Mouse (Mus musculus): ENCODE data around the gene Ifnl3. TPM values are rescaled to one million over a fixed set of nuclear protein-coding genes. Genes with fewer than 3 reads are reported as not detected.
A peak's percentile ranks its signal among the peaks of the same experiment; 100 is the strongest.

The Ifnl3 gene
- polyA plus RNA-seq, 1 experiment from 2014 or later, result not detected

- no peak overlapping the region for H3K4me2 ChIP-seq
- DNase-seq (no peak), ATAC-seq (ENCODE audit: low read depth) (no peak)
- no peak overlapping the region for H3K4me3 ChIP-seq (replicated peaks)
- H3K27ac ChIP-seq, result no peak overlapping the region
- peaks cover 74% of the 10 kb centered on the region for H3K36me3 ChIP-seq
- H3K9ac ChIP-seq, result no peak overlapping the region
- WGBS (ENCODE audit: insufficient replicate concordance), result 64% methylated on average over 4 of the region's 4 CpGs
- H3K27me3 ChIP-seq, result no peaks in the 10 kb centered on the region
- no peaks in the 10 kb centered on the region for H3K9me3 ChIP-seq (replicated peaks)
- peaks cover 27% of the 10 kb centered on the region for H3K4me1 ChIP-seq (replicated peaks)
Measured at GRCm38 (mm10) chr7:28567539-28567938, 44.9 kb downstream of the Ifnl3 start.

GRCm38 (mm10) chr7:28568253-28568652, 45.6 kb downstream of the Ifnl3 start:
- Histone ChIP-seq H3K4me1 (replicated peaks) (peaks cover 34% of the 10 kb centered on the region), H3K27ac (no peak overlapping the region), H3K36me3 (peaks cover 67% of the 10 kb centered on the region), H3K4me3 (replicated peaks) (no peak overlapping the region), H3K27me3 (no peaks in the 10 kb centered on the region), H3K9me3 (replicated peaks) (no peaks in the 10 kb centered on the region), H3K9ac (no peak overlapping the region), H3K4me2 (no peak overlapping the region)
- ATAC-seq (ENCODE audit: low read depth), result peak; percentile 35; the same call in 1 of the 2 replicates
- peak; percentile 55 for DNase-seq

GRCm38 (mm10) chr7:28570291-28570981, 47.8 kb downstream of the Ifnl3 start:
- ATAC-seq (ENCODE audit: low read depth) (no peak), DNase-seq (no peak)
- Histone ChIP-seq H3K4me1 (replicated peaks) (peaks cover 56% of the 10 kb centered on the region), H3K27ac (peak overlapping the region; percentile 47; the same call in 1 of the 2 replicates), H3K9me3 (replicated peaks) (no peaks in the 10 kb centered on the region), H3K9ac (0 out of 2 replicates have a peak overlapping the region, but pooled peaks have one; percentile 17), H3K27me3 (no peaks in the 10 kb centered on the region), H3K4me3 (replicated peaks) (no peak overlapping the region), H3K4me2 (no peak overlapping the region), H3K36me3 (peaks cover 45% of the 10 kb centered on the region)
- WGBS (ENCODE audit: insufficient replicate concordance), result 72% methylated on average over 12 of the region's 12 CpGs

- no peak overlapping the region; the same call in 1 of the 2 replicates for H3K9ac ChIP-seq
- 55% methylated on average over 5 of the region's 5 CpGs for WGBS (ENCODE audit: insufficient replicate concordance)
- DNase-seq, result no peak
- H3K4me3 ChIP-seq (replicated peaks), result no peak overlapping the region
- H3K36me3 ChIP-seq, result peaks cover 39% of the 10 kb centered on the region
- no peak for ATAC-seq (ENCODE audit: low read depth)
- H3K4me2 ChIP-seq, result no peak overlapping the region
- H3K4me1 ChIP-seq (replicated peaks), result peaks cover 63% of the 10 kb centered on the region
- peak overlapping the region; percentile 6; the same call in 1 of the 2 replicates for H3K27ac ChIP-seq
- H3K27me3 ChIP-seq, result no peaks in the 10 kb centered on the region
- no peaks in the 10 kb centered on the region for H3K9me3 ChIP-seq (replicated peaks)
Measured at GRCm38 (mm10) chr7:28570982-28571682, 48.5 kb downstream of the Ifnl3 start.

GRCm38 (mm10) chr7:28572689-28573088, 50.1 kb downstream of the Ifnl3 start:
- Histone ChIP-seq H3K27ac (peak overlapping the region; percentile 53; the same call in 1 of the 2 replicates), H3K9me3 (replicated peaks) (no peaks in the 10 kb centered on the region), H3K27me3 (no peaks in the 10 kb centered on the region), H3K4me1 (replicated peaks) (peaks cover 79% of the 10 kb centered on the region), H3K36me3 (peaks cover 23% of the 10 kb centered on the region), H3K4me3 (replicated peaks) (no peak overlapping the region), H3K9ac (peak overlapping the region; percentile 27; the same call in 1 of the 2 replicates), H3K4me2 (no peak overlapping the region)
- DNase-seq, result no peak
- WGBS (ENCODE audit: insufficient replicate concordance), result 68% methylated on average over 5 of the region's 5 CpGs
- no peak for ATAC-seq (ENCODE audit: low read depth)

- no peak for ATAC-seq (ENCODE audit: low read depth)
- Histone ChIP-seq H3K27me3 (no peaks in the 10 kb centered on the region), H3K4me1 (replicated peaks) (peaks cover 84% of the 10 kb centered on the region), H3K9ac (peak overlapping the region; percentile 27; the same call in 1 of the 2 replicates), H3K4me3 (replicated peaks) (no peak overlapping the region), H3K36me3 (peaks cover 18% of the 10 kb centered on the region), H3K27ac (peak overlapping the region; percentile 53; the same call in 1 of the 2 replicates), H3K9me3 (replicated peaks) (no peaks in the 10 kb centered on the region), H3K4me2 (no peak overlapping the region)
- 76% methylated on average over 3 of the region's 3 CpGs for WGBS (ENCODE audit: insufficient replicate concordance)
- DNase-seq, result no peak
Measured at GRCm38 (mm10) chr7:28573236-28573635, 50.6 kb downstream of the Ifnl3 start.

Small RNA genes within 50 kb of the gene (microRNA-seq; reads per million reads assigned to microRNA genes)
- not detected for gene Mir7049

Other genes starting within 250 kb of the Ifnl3 start
- 2.5 and 2.6 TPM in 2 replicates for gene Eid2b, start 245.1 kb upstream of the Ifnl3 start, polyA plus RNA-seq (2015; fragmentation: Nextera tagmentation; extraction: Ambion mirVana)
- not detected in 2 replicates for gene Selenov, start 231.7 kb upstream of the Ifnl3 start, polyA plus RNA-seq (2015; fragmentation: Nextera tagmentation; extraction: Ambion mirVana)
- gene Dll3, start 220.6 kb upstream of the Ifnl3 start, polyA plus RNA-seq (2015; fragmentation: Nextera tagmentation; extraction: Ambion mirVana), result 0.06 and 0.07 TPM in 2 replicates
- gene Timm50, start 210.8 kb upstream of the Ifnl3 start, polyA plus RNA-seq (2015; fragmentation: Nextera tagmentation; extraction: Ambion mirVana), result 114 and 118 TPM in 2 replicates
- 35.2 and 42.8 TPM in 2 replicates for gene Supt5, start 184.1 kb upstream of the Ifnl3 start, polyA plus RNA-seq (2015; fragmentation: Nextera tagmentation; extraction: Ambion mirVana)
- 937 and 964 TPM in 2 replicates for gene Rps16, start 172.2 kb upstream of the Ifnl3 start, polyA plus RNA-seq (2015; fragmentation: Nextera tagmentation; extraction: Ambion mirVana)
- gene Plekhg2, start 150.2 kb upstream of the Ifnl3 start, polyA plus RNA-seq (2015; fragmentation: Nextera tagmentation; extraction: Ambion mirVana), result 4.9 and 5.0 TPM in 2 replicates
- gene Zfp36, start 142.6 kb upstream of the Ifnl3 start, polyA plus RNA-seq (2015; fragmentation: Nextera tagmentation; extraction: Ambion mirVana), result 4.7 and 6.3 TPM in 2 replicates
- gene Med29, start 130.1 kb upstream of the Ifnl3 start, polyA plus RNA-seq (2015; fragmentation: Nextera tagmentation; extraction: Ambion mirVana), result 28.1 and 31.8 TPM in 2 replicates
- 30.7 and 33.4 TPM in 2 replicates for gene Paf1, start 129.9 kb upstream of the Ifnl3 start, polyA plus RNA-seq (2015; fragmentation: Nextera tagmentation; extraction: Ambion mirVana)
- 32.1 and 32.9 TPM in 2 replicates for gene Gmfg, start 85.4 kb upstream of the Ifnl3 start, polyA plus RNA-seq (2015; fragmentation: Nextera tagmentation; extraction: Ambion mirVana)
- gene Lrfn1, start 70.9 kb upstream of the Ifnl3 start, polyA plus RNA-seq (2015; fragmentation: Nextera tagmentation; extraction: Ambion mirVana), result 0.15 and 0.36 TPM in 2 replicates
- gene Ifnl2, start 12.4 kb upstream of the Ifnl3 start, polyA plus RNA-seq (2015; fragmentation: Nextera tagmentation; extraction: Ambion mirVana), result not detected in 2 replicates
- gene Sycn, start 18.0 kb downstream of the Ifnl3 start, polyA plus RNA-seq (2015; fragmentation: Nextera tagmentation; extraction: Ambion mirVana), result not detected in 2 replicates
- gene Nccrp1, start 24.4 kb downstream of the Ifnl3 start, polyA plus RNA-seq (2015; fragmentation: Nextera tagmentation; extraction: Ambion mirVana), result not detected in 2 replicates
- 4.1 and 5.8 TPM in 2 replicates for gene Samd4b, start 75.3 kb downstream of the Ifnl3 start, polyA plus RNA-seq (2015; fragmentation: Nextera tagmentation; extraction: Ambion mirVana)
- gene Pak4, start 75.3 kb downstream of the Ifnl3 start, polyA plus RNA-seq (2015; fragmentation: Nextera tagmentation; extraction: Ambion mirVana), result 16.2 and 18.5 TPM in 2 replicates
- gene Acp7, start 108.5 kb downstream of the Ifnl3 start, polyA plus RNA-seq (2015; fragmentation: Nextera tagmentation; extraction: Ambion mirVana), result not detected in 2 replicates
- gene Fbxo27, start 170.0 kb downstream of the Ifnl3 start, polyA plus RNA-seq (2015; fragmentation: Nextera tagmentation; extraction: Ambion mirVana), result 0.29 and 0.32 TPM in 2 replicates
- gene Fbxo17, start 194.0 kb downstream of the Ifnl3 start, polyA plus RNA-seq (2015; fragmentation: Nextera tagmentation; extraction: Ambion mirVana), result 1.4 and 1.8 TPM in 2 replicates
- 106 and 112 TPM in 2 replicates for gene Mrps12, start 219.0 kb downstream of the Ifnl3 start, polyA plus RNA-seq (2015; fragmentation: Nextera tagmentation; extraction: Ambion mirVana)
- 16.3 and 17.0 TPM in 2 replicates for gene Sars2, start 219.2 kb downstream of the Ifnl3 start, polyA plus RNA-seq (2015; fragmentation: Nextera tagmentation; extraction: Ambion mirVana)
- gene Ccer2, start 233.3 kb downstream of the Ifnl3 start, polyA plus RNA-seq (2015; fragmentation: Nextera tagmentation; extraction: Ambion mirVana), result not detected in 2 replicates
- gene Sirt2, start 243.9 kb downstream of the Ifnl3 start, polyA plus RNA-seq (2015; fragmentation: Nextera tagmentation; extraction: Ambion mirVana), result 25.1 and 28.4 TPM in 2 replicates
- gene Nfkbib, start 244.7 kb downstream of the Ifnl3 start, polyA plus RNA-seq (2015; fragmentation: Nextera tagmentation; extraction: Ambion mirVana), result 37.0 and 37.1 TPM in 2 replicates